Mouse (Mus musculus): Measurements from ENCODE around the gene Endov.

Gene Endov

DNA sequence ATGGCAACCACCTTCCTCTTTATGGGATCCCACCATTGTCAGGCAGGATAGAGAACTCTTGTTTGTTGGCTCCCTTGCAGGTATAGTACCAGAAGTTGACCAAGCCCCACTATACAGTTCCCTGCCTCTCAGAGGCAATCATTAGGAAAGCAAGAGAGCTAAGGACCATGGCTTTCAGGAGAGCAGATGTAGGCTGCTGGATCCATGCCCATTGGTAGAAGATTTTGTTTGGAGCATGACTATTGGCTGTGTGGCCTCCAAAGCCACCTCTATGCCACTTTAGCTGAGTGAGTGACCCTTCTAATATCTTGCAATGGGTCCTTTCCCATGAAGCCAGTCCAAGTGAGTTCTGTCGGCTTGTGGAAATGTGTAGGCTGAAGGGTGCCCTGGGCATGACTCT, 28.2 kb downstream of the Endov start:
- no peak for DNase-seq

DNA sequence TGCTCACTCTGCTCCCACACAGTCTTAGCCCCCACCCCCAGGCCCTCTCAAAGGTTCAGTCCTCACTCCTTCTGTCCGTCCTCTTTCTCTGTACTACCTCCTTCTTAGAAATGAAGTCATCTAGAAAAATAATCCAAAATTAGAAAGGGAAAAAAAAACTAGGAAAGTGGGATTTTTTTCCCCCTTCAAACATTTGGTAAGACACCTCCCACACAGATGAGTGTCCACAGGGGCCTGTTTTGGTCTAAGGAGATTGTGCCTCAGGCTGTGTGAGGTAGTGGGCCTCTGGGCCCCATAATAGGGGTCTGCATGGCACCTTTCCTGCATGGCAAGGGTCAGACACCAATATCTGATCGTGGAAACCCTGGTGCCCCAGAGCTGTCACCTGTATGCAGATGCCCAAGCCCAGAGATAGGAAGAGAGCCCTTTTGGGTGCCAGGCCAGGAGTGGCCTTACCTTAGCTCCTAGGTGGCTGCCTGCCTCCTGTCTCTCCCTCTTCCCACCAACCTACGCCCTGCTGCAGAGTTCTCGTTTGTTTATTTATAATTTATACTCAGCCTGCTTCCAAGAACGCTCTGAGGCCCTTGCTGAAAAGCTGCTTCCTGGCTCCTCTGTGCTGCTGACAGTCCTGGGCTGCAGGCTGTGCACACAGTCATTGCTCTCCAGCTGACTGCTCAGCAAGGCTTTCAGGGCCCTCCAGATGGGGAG, 29.0 kb downstream of the Endov start:
- no peak for DNase-seq

DNA sequence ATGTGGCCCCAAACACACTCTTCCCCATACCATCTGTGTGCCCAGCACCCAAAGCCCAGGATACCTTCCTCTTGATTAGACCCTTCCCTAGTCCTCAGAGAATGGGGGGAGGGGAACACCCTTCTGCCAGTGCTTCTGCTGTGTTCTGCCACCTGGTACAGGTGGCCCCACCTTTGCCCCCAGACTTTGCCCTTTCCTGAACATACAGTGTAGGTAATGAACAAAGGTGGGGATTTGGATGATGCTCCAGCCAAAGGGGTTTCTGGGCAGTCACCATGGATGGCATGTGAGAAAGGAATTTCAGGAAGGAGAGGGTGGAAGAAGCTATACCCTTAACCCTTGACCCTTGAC, 29.5 kb downstream of the Endov start:
- DNase-seq: no peak

DNA sequence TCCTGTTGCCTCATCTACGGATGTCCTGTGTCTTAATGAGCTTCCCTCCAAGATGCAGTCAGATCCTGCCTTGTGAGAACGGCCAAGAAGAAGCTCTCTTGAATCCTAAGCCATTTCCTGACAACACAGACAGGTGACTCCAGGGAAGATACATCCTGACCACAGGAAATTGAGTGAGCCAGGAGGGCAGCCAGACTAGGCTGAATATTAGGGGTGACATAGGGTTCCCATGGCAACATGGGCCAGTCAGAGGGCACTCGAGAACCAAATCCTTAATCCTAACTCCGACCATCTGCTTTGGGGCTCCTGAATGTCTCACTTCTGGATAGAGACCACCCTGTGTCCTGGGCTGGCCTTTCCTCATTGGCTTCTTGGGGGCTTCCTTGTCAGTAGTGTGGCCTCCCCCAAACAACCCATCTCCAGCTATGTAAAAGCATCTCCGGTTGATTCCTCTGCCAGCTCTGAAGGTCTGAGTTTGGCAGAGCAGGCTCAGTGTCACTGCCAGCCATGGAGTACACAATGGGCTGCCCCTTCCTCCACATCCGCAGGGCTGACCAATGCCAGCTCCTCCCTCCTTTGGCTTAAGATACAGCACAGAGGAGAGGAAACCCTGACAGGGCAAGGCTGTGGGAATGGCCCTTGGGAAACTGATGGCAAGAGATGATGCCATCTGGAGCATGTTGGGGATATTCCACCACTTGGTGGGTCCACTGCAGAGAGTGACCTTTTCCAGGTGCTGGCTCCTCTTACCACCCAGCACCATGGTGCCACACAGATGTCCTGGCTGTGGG, 31.0 kb downstream of the Endov start:
- DNase-seq: no peak

DNA sequence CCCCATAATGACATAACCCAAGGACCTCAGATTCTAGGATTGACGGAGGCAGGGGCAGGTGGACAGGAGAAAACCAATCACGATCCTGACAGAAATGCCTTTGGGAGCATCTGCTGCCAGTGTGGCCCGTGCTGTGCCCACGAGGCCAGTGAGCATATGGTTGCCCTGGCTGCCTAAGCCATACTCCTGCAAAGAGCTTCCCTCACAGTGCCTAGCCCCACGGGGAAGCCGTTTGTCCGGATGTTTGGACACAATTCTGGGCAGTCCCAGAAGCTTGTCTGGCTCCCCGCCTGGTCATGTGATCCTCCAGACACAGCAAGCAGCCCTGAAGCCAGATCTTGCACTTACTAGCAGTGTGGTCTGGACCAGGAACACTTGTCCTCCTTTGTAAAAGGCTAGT, 31.6 kb downstream of the Endov start:
- DNase-seq: peak in 1 of 2 experiments; percentile 18

DNA sequence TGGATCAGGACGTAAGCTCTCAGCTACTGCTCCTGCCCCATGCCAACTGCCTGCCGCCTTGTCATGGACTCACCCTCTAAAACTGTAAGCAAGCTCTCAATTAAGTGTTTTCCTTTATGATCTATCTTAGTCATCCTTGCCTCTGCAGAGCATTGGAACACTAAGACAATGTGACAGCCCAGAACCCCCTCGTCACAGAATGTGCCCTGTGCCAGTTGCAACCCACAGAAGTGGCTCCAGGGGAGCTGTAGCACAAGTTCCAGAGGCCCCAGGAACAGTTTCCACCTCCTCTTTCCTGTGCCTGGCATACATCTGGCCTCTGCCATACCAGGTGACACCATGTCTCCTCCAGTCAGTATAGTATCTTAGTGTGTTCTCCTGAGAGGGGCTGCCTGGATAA, 32.2 kb downstream of the Endov start:
- DNase-seq: no peak

DNA sequence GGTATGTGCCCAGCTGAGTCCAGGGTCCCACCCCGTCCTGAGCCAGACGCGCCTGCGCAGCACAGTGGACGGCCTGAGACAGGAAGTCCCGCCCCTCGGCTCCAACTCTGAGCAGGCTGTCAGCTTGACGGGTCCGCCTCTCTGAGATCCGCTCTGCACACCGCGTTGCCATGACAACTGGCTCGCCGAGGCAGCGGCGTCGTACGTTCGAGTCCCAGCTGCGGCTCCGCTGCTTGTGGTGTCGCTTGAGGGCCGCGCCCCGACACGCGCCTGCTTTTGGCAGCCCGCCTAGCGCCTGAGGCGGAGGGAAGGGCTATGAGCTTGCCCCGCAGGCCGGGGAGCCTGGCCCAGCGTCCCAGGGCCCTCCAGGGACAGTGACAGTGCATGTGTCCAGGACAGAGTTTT, 33.4 kb downstream of the Endov start:
- DNase-seq: peak; percentile 84 to 85

DNA sequence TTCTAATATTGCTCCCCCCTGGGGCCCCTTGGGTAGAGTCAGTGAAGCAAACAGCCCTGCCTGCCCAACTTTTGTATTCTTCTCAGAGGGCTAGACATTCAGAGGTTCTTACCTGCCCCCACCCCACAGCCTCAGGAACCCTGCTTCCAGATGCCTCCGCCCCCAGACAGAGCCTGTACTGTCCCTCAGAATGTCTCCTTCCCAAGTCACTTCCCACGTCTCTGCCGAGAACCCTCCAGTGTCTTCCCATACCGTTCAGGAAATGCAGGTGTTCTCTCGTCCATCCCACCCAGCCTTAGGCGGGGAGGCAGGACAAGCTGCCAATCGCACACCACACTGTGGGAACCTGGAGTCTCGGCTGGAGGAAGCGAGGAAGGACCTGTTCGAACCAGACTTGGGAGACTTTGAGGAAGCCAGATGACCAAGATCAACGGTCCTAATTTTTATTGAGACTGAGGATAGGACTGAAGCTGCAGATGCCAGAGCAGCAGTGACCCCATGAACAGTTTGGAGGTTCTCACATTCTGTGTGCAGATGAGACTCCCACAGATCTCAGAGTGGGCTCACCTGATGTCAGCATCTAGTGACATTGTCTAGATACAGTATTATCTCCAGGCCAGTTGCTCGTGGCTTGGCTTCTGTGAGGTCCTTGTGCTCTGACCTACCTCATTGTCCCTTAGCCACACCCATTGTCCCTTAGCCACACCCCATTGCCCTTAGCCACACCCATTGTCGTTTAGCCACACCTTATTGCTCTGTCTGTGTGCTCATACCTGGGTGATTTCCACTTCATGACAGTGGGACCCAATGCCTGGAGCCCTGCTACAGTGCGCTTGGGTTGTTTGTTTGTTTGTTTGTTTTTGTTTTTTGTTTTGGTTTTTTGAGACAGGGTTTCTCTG, 35.2 kb downstream of the Endov start:
- no peak for DNase-seq

DNA sequence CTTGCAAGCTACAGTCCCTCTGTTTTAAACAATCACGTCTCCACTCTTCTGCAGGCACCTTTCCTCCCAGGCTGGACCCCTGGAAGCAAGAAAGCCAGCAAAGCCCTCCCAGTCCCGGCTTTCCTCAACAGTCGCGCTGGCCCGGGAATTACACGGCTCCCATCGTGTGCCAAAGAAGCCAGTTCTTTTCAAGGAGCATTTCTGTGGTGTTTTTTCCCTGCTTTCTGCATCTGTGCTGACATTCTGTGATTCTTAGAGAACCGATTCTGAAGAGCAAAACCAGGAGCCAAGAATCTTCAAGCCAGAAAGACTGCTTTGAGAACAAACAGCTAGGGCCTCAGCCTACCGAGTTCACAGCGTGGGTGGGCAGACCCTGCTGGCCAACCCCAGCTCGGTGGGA, 37.8 kb downstream of the Endov start:
- no peak for DNase-seq

DNA sequence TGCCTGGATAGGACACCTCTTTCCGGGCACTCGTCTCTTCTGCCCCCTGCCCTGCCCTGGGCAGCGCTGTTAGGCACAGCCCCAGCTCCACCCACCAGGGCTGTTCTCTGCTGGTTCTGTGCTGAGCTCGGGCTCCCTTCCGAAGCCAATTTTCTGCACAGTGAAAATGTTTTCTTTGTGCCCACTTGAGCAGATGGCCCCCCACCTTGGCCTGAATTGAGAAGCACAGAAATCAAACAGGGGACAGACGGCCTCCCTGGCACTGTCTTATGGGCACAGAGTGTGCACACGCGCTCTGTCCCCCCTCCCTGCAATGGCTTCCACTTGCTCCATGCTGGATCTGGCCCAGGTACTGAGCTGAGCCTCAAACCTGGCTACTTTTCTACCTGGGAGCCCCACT, 41.3 kb downstream of the Endov start:
- no peak for DNase-seq

DNA sequence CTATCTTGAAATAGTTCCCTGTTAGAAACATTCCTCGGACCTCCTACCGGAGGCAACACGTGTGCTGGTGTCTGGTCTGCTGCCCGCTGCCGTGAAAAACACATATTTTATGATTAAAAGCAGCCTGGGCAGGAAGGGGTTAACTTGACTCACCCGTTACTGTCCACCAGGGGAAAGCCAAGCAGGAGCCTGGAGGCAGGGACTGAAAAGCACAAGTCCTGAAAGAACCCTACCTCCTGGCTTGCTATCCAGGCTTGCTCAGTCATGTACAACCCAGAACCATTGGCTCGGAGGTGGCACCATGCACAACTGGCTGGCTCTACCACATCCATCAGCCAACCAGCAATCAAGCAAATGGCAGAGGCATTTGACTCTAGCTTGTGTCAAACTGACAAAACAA, 42.6 kb downstream of the Endov start:
- no peak for DNase-seq

DNA sequence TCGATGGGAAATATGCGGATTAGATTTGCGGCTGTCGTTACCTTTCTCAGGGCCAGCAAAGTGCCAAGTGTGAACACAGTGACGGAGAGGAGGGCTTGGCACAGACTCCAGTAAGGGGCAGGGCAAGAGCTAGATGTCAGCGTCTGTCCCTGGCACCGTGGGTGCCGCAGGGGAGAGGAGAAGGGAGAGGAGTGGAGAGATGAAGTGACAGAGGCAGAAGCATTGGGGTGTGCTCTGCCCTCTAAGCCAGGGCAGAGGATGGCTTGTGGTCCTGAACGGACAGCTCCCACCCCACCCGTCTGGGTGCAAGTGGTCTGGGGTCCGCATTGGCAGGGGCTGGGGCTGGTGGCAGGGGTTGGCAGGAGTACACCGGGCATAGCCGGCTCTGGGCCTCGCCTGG, 48.8 kb downstream of the Endov start:
- DNase-seq: no peak

DNA sequence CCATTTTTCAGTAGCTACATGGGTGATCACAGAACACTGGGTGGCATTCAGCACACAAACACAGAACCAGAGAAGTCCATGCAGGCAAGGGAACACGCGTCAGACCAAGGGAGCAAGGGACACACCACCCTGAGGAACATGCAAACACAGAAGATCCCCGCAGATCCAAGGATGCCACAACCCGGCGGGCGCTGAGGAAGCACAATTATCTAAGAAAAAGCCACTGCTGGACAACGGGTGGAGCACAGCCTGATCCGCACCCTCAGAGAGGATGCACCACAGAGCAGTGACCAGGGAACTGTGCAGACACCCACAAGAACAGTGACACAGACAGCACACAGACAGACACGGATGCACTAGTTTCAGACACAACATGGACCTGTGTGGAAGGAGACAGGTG, 49.4 kb downstream of the Endov start:
- no peak for DNase-seq

DNA sequence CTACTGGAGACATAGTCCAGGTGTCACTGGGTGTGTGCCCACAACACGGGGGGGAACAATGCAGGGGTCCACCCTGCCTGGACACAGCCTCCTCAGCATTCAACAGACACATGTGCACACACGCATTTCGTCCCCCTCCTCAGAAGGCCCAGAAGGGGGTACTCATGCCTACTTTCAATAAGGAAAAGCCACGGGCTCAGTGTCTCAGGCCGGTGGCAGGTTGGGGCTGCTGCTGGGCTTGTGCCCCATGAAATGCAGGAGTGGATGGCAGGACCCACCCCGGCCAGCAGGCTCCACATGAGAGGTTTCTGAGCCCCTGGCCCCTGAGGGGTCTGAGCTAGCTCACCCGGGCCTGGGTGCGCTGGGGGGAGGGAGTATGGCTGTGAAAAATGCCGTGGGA, 49.9 kb downstream of the Endov start:
- DNase-seq: no peak

DNA sequence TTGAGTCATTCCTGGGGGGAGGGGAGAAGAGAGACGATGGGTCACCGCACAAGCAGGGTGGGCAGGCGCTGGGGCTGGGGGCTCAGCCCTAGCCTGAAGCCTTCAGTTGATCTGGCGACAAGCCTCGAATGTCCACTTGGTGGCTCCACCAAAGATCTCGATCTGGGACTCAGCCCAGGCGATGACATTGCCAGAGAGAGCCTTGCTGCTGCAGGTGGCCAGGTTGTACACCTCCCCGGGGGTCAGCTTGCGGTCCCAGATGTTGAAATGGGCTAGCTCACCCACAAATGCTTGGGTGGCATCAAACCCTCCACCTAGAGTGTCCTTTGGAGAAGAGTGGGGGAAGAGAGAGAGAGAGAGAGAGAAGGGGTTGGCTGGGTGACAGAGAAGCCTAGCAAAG, 51.2 kb downstream of the Endov start:
- DNase-seq: no peak

DNA sequence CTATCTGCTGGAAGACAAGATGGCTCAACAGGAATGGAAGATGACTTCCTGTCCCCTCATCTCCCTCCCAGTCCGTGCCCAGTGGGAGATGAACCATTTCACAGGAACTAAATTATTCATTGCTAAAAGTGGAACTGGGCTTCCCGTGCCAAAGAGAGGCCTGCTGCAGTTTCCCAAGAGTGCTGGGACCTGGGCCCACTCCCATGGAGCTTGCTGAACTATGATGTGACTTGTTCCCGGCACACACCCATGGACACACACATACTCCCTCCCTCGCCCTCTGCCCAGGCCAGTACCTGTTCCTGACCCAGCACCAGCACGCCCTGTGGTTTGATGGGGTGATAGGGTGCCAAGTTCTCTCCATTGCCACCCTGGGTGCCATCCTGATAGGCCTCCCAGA, 51.7 kb downstream of the Endov start:
- no peak for DNase-seq

DNA sequence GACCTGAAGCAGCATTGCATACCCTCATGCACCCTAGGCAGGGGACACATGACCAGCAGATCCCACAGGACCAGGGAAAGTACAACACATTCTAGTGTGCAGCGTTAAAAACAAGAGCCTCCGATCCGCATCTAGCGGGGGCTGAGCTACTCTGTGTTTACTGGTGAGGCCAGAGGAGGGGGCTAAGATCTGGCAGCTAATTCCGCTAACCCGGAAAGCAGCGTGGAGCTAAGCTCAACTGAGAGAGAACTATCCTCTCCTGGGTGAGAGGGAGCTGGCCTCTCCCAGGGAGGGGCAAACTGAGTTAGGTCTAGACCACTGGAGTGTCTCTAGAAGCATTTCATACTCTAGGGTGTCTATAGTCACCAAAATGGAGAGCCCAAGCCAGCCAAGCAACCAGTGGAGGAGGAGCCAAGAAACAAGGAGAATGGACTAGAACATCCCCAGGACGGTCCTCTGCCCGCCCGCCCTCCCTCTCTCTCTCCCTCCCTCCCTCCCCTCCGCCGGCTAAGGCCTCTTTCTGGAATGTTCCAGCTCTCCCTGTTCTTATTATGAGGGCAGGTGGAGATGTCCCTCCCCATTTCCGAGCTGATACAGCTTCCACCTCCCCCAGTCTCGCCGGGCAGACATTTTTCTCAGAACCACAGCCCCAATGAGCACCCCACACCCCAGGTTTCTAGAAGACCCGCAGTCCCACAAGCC, 52.8 kb downstream of the Endov start:
- DNase-seq: no peak

DNA sequence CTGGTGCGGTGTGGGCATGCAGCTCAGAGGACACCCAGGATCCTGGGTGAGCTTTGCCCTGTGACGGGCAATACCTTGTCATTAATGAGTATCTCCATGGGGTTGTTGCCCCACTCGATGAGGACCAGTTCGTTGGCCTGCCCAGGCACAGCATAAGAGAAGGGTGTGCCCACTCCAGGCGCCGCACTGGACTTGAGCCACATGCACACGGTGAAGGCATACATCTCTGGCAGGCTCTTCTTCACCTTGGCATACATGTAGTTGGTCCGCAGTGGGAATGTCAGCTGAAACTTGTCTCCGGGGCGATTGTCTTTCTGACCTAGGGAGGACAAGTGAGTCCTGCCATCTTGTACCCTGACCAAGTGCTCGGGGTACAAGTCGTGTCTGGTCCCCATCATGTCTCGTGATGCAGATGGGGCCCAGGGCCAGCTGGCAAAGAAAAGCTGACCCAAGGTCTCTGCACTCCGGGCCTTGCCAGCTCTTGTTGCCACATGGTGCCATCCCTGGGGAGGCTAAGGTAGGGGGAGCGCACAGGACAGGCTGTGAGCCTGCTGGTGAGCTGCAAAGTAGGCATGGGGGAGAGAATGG, 53.5 kb downstream of the Endov start:
- no peak for DNase-seq

DNA sequence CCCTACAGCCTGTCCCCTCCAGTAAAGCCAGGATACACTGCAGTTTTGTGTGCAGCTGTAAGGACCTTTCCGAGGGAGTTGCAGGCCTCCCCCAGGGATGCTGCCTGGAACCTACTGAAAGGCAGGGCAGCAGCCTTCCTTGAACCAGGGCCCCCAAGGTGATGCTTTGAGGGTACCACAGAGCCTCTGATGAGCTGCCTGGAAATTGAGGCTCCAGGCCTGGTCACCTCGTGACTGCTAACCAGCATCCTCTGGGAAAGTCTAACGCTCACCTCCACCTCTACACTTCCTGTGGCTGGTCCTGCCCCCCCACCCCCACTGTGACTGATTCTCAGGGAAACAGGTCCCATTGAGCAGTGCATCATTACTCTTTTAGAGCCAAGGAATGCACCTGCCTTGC, 54.1 kb downstream of the Endov start:
- no peak for DNase-seq

DNA sequence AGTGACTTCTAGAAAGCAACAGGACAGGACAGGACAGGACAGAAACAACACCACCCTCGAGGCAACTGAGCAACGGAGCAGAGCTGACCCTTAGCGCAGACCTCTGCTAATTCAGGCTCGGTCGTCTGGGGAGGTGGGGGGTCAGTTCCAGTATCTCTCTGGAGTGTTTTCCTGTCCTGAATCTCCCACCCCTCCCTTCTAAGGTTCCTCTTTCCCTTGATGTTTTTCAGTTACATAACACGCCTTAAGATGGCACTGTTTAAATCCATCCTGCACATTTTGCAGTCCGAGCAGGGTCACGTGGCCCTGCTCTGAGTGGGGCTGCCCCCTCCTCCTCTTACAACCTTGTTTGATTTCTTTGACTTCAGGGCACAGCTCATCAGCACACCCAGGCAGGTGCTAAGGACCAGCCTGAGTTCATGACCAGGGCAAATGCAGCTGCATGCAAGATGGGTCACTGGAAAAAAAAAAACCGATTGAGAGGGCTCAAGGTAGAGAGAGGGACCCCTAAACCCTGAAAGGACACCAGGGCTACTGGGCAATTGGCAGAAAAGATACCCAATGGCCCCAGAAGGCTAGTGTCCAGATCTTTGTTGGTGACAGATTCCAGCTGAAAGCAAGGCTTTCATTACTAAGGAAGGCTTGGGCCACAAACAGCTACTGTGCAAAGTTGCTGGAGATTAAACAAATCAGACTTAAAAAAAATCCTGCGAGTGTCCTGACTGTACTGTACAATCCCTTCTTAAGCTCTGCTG, 54.8 kb downstream of the Endov start:
- DNase-seq: no peak

DNA sequence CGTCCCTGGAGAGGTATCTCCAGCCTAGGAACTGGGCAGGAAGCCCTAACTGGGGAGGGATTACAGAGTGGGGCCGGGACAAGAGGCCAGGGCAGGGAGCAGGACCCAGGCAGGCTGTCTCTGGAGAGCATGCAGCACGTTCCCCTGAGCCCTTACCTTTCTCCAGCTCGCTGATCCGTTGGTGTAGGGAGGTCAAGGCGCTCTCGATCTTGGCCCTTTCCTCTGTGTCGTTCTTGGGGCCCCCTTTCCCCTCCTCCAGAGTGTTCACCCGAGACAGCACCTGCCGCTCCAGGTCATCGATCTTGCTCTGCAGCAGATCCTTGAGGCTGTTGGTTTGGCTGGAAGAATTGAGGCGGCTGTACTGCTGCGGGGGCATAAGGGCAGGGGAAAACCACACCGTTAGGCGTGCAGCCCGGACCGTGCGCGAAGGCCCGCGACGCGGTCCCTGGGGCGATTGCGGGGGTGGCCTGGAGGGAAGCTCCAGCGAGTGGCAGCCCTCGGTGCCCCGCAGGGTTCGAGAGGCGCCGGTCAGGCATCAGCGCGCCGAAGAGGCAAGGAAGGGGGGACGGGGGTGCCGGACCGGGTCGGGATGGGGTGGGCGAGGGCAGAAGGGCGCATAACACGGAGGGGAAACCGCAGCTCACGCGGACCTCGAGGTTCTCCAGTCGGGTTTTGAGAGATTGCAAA, 55.5 kb downstream of the Endov start:
- no peak for DNase-seq

Measured in kidney, adult 8-10 months (tissue).